8 mouse cellular contexts compared by ENCODE assay signal in the genomic region with DNA sequence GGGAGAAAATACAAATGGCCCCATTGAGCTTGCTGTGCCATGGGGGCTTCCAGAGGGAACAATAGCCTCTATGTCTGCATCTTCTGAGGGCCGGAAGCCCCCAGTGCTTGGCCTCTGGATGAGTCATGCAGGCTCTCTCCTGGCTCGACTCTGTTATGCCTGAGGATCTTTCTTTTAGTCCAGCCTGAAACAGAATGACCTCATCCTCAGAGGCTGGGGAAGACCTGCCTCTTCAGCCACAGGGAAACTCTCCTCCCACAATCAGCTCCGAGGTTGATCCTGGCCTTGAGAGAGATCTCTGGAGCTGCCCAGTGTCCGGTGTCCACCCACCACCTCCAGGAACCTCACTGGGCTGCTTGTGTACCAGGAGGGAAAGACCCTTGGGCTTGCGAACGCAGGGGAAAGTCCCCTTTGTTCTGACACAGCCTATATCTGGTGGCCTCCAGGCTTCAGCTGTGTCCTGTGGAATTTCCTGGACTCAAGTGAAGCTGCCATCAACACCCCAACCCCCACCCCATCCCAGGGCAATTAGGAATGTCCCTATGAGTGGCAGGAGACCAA.
DNase-seq lines count a peak whose midpoint lies in the region; ATAC-seq lines count a peak whose summit lies in the region.

No protein-coding gene starts in this region.

- peak overlapping the region; percentile 81 for H3K27ac ChIP-seq in forebrain, embryonic 10.5 days
- no peak overlapping the region for H3K27ac ChIP-seq in forebrain, embryonic 12.5 days
- H3K27ac ChIP-seq in heart, embryonic 15.5 days = peak overlapping the region; percentile 82
- peak overlapping the region; percentile 75 for H3K27ac ChIP-seq in limb, embryonic 10.5 days
- H3K27ac ChIP-seq in neural tube, embryonic 14.5 days (ENCODE audit: low read depth, low read length) = no peak overlapping the region

- peaks cover 22% of the 10 kb centered on the region for H3K4me1 ChIP-seq in forebrain, embryonic 10.5 days
- 0 out of 2 replicates have a peak, but pooled peaks cover 7% of the 10 kb centered on the region for H3K4me1 ChIP-seq in forebrain, embryonic 12.5 days
- H3K4me1 ChIP-seq in heart, embryonic 15.5 days (replicated peaks) = peaks cover 16% of the 10 kb centered on the region
- peaks cover 14% of the 10 kb centered on the region for H3K4me1 ChIP-seq in limb, embryonic 10.5 days
- H3K4me1 ChIP-seq in neural tube, embryonic 14.5 days (ENCODE audit: control insufficient read depth, insufficient read depth, low read length) = no peaks in the 10 kb centered on the region

- DNase-seq in forebrain, embryonic 10.5 days (ENCODE audit: extremely low spot score, low spot score) = no peak
- peak; percentile 56 for DNase-seq in embryo, embryonic 10.5 days (ENCODE audit: low spot score)
- DNase-seq in limb, embryonic 10.5 days (ENCODE audit: low spot score) = no peak
- DNase-seq in left cerebral cortex, postnatal 25 days (ENCODE audit: low spot score in 2 of 2) = no peak

- intact Hi-C loops in left cerebral cortex, postnatal 25 days (cut with DNase I) = no loop called here

- no peaks in the 10 kb centered on the region for H3K9me3 ChIP-seq in forebrain, embryonic 10.5 days
- no peaks in the 10 kb centered on the region for H3K9me3 ChIP-seq in forebrain, embryonic 12.5 days
- no peaks in the 10 kb centered on the region for H3K9me3 ChIP-seq in heart, embryonic 15.5 days (replicated peaks)
- H3K9me3 ChIP-seq in limb, embryonic 10.5 days (replicated peaks) = no peaks in the 10 kb centered on the region
- no peaks in the 10 kb centered on the region for H3K9me3 ChIP-seq in neural tube, embryonic 14.5 days (ENCODE audit: control insufficient read depth, low read length)

- no peak for ATAC-seq in forebrain, embryonic 12.5 days (ENCODE audit: low FRiP score)
- peak; percentile 84 for ATAC-seq in heart, embryonic 15.5 days (replicated peaks; ENCODE audit: insufficient number of reproducible peaks, insufficient read depth, low FRiP score, low read depth)
- ATAC-seq in neural tube, embryonic 14.5 days (ENCODE audit: low read depth) = peak; percentile 65; the same call in 1 of the 2 replicates
- no peak for ATAC-seq in erythroblast, adult 5-6 weeks (replicated peaks; ENCODE audit: low FRiP score, poor library complexity, severe bottlenecking)

- no peak overlapping the region for H3K4me2 ChIP-seq in forebrain, embryonic 12.5 days
- no peak overlapping the region for H3K4me2 ChIP-seq in heart, embryonic 15.5 days
- no peak overlapping the region for H3K4me2 ChIP-seq in neural tube, embryonic 14.5 days (ENCODE audit: low read depth, low read length)

- no peak overlapping the region for H3K9ac ChIP-seq in forebrain, embryonic 12.5 days
- H3K9ac ChIP-seq in heart, embryonic 15.5 days = no peak overlapping the region
- H3K9ac ChIP-seq in neural tube, embryonic 14.5 days (replicated peaks; ENCODE audit: low read depth, low read length) = no peak overlapping the region

- 64% methylated on average over 6 of the region's 6 CpGs for WGBS in forebrain, embryonic 10.5 days
- 50% methylated on average over 6 of the region's 6 CpGs for WGBS in forebrain, embryonic 12.5 days
- WGBS in heart, embryonic 15.5 days = 24% methylated on average over 6 of the region's 6 CpGs
- WGBS in limb, embryonic 10.5 days = 80% methylated on average over 6 of the region's 6 CpGs
- WGBS in neural tube, embryonic 14.5 days = 63% methylated on average over 6 of the region's 6 CpGs

- H3K27me3 ChIP-seq in forebrain, embryonic 10.5 days (ENCODE audit: poor library complexity, severe bottlenecking) = no peaks in the 10 kb centered on the region
- no peaks in the 10 kb centered on the region for H3K27me3 ChIP-seq in forebrain, embryonic 12.5 days
- H3K27me3 ChIP-seq in heart, embryonic 15.5 days = no peaks in the 10 kb centered on the region
- H3K27me3 ChIP-seq in limb, embryonic 10.5 days (ENCODE audit: low read depth, poor library complexity, severe bottlenecking) = no peaks in the 10 kb centered on the region
- no peaks in the 10 kb centered on the region for H3K27me3 ChIP-seq in neural tube, embryonic 14.5 days (ENCODE audit: control insufficient read depth, insufficient read depth, low read length)

- no peaks in the 10 kb centered on the region for H3K36me3 ChIP-seq in forebrain, embryonic 10.5 days (replicated peaks)
- H3K36me3 ChIP-seq in forebrain, embryonic 12.5 days (replicated peaks) = no peaks in the 10 kb centered on the region
- H3K36me3 ChIP-seq in heart, embryonic 15.5 days = no peaks in the 10 kb centered on the region
- no peaks in the 10 kb centered on the region for H3K36me3 ChIP-seq in limb, embryonic 10.5 days
- H3K36me3 ChIP-seq in neural tube, embryonic 14.5 days (ENCODE audit: control insufficient read depth, insufficient read depth, low read length) = no peaks in the 10 kb centered on the region

- no peak overlapping the region for H3K4me3 ChIP-seq in forebrain, embryonic 10.5 days
- no peak overlapping the region for H3K4me3 ChIP-seq in forebrain, embryonic 12.5 days (replicated peaks)
- H3K4me3 ChIP-seq in heart, embryonic 15.5 days = no peak overlapping the region
- H3K4me3 ChIP-seq in limb, embryonic 10.5 days = no peak overlapping the region
- H3K4me3 ChIP-seq in neural tube, embryonic 14.5 days (ENCODE audit: low read depth, low read length) = no peak overlapping the region

Comparison
In these comparisons a context has a peak if more than half of its experiments do, and no peak if none do; other contexts are left out.
1. H3K27ac ChIP-seq: peak in forebrain, embryonic 10.5 days (single experiment), heart, embryonic 15.5 days (single experiment) and limb, embryonic 10.5 days (single experiment); none in forebrain, embryonic 12.5 days (single experiment) and neural tube, embryonic 14.5 days (single experiment).
2. ATAC-seq: peak in heart, embryonic 15.5 days (single experiment) and neural tube, embryonic 14.5 days (single experiment); none in forebrain, embryonic 12.5 days (single experiment) and erythroblast, adult 5-6 weeks (single experiment).